Mouse (Mus musculus) intestine, postnatal 0 days (tissue): ENCODE results near the gene Letmd1. TPM values are rescaled to one million over a fixed set of nuclear protein-coding genes. Genes with fewer than 3 reads are reported as not detected.
"Not testable (repeated sequence)": the region's sequence is repeated elsewhere in the genome, so short reads cannot be mapped to it uniquely, and the experiment has no call there.

Experiments
- ATAC-seq: fragments of 200-750 bp; cut with Nextera tagmentation; 2 replicates; pipeline ENCODE4 v1.8.0; 2017; ENCODE audit warnings: mild to moderate bottlenecking, moderate TSS enrichment, moderate library complexity
- H3K27ac ChIP-seq: fragments of 300-500 bp; sonication (generic); 2 replicates; pipeline ENCODE4 v1.5.1; 2014; ENCODE audit warnings: mild to moderate bottlenecking, low read depth, low read length, moderate library complexity
- H3K27me3 ChIP-seq: fragments of 300-500 bp; sonication (generic); replicated peaks from 2 replicates; pipeline ENCODE4 v1.6.1; 2014; ENCODE audit warnings: low read length, mixed read lengths; ENCODE audit not compliant: control insufficient read depth, insufficient read depth
- H3K36me3 ChIP-seq: fragments of 300-500 bp; sonication (generic); 2 replicates; pipeline ENCODE4 v1.6.1; 2014; ENCODE audit warnings: mild to moderate bottlenecking, moderate library complexity; ENCODE audit not compliant: control insufficient read depth, insufficient read depth
- H3K4me1 ChIP-seq: fragments of 300-500 bp; sonication (generic); replicated peaks from 2 replicates; pipeline ENCODE4 v1.6.1; 2014; ENCODE audit warnings: antibody characterized with exemption, low read length, mixed read lengths; ENCODE audit not compliant: control insufficient read depth, insufficient read depth
- H3K4me2 ChIP-seq: fragments of 300-500 bp; sonication (generic); replicated peaks from 2 replicates; pipeline ENCODE4 v1.6.1; 2014; ENCODE audit warnings: low read depth, mild to moderate bottlenecking, moderate library complexity
- H3K4me3 ChIP-seq: fragments of 300-500 bp; sonication (generic); 2 replicates; pipeline ENCODE4 v1.5.1; 2014; ENCODE audit warnings: low read depth, low read length
- H3K9ac ChIP-seq: fragments of 300-500 bp; sonication (generic); 2 replicates; pipeline ENCODE4 v1.6.1; 2014; ENCODE audit warnings: mild to moderate bottlenecking, low read depth, low read length
- H3K9me3 ChIP-seq: fragments of 300-500 bp; sonication (generic); 2 replicates; pipeline ENCODE4 v1.6.1; 2016; ENCODE audit warnings: mixed run types; ENCODE audit not compliant: control insufficient read depth
- CTCF ChIP-seq: sonication (generic); IDR thresholded peaks from 2 replicates; pipeline ENCODE4 v1.5.1; 2016; ENCODE audit warnings: low read depth, mild to moderate bottlenecking, control low read depth, antibody characterized with exemption, moderate library complexity
- WGBS: fragments of 180-500 bp; shearing (Covaris S2); extraction: QIAGEN DNeasy Blood & Tissue Kit; methylation state at CpG from one replicate; pipeline ENCODE4 v1.1.7; 2014; 5-methylcytosine and 5-hydroxymethylcytosine counted together
- polyA plus RNA-seq: library from polyadenylated mRNA; unstranded; fragments of >200 nt; fragmentation: Nextera tagmentation; extraction: Ambion mirVana; gene quantifications from 2 replicates; pipeline ENCODE4 v1.2.1, GENCODE M21; 2015

The Letmd1 gene
- 10.6 and 11.5 TPM in 2 replicates for polyA plus RNA-seq

DNA sequence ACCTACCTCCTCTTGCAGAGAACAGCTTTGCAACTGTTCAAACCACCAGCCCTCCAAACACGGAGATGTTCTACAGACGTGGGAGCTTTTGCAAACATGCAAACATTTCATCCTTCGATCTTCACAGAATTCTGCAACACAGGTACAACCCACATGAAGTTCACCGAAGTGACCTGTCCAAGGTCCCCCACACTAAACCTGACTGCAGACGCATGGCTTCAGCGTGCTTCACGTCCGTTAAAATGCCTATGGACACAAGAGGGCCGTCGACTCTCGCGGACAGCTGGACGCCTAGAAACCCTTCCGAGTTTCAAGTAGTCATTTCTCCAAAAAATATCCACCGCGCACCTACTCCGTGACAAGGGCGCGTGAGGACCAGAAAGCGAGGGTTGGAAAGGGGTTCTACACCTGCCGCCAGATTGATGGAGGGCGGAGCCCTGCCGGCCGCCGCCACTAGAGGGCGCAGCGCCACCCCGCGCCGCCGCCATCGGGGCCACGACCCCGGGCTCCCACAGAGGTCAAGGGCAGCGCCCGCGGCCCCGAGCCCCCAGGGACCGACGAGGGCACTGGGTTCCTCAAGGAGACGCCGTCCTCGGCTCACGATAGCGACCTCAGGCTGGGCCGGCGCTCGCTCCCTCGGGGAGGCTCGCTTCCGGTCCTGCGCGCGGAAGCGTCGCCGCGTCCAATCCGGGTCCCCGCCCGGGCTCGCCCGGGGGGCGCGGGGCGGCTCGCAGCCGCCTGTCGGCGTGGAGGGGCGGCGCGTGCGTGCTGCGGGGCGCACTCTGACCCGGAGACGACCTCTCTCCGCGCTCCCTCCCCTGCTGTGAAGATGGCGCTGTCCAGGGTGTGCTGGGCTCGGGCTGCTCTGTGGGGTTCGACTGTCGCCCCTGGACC is at the start of gene Letmd1:
TSS of gene Letmd1 (plus strand) at position 729 of the 894 bp plus-strand sequence.
- peak; percentile 82 for ATAC-seq

GRCm38 (mm10) chr15:100419311-100419710 is 49.5 kb upstream of the Letmd1 start:
- no peaks in the 10 kb centered on the region for H3K36me3 ChIP-seq
- H3K4me1 ChIP-seq, result peaks cover 5% of the 10 kb centered on the region; the same call in 1 of the 2 replicates
- H3K27me3 ChIP-seq, result no peaks in the 10 kb centered on the region
- no peak overlapping the region for H3K9ac ChIP-seq
- no peak for ATAC-seq
- no peak overlapping the region for H3K4me3 ChIP-seq
- H3K9me3 ChIP-seq, result no peaks in the 10 kb centered on the region
- no peak for TF ChIP-seq CTCF
- no peak overlapping the region for H3K27ac ChIP-seq
- H3K4me2 ChIP-seq, result peak overlapping the region; percentile 83
- WGBS, result 60% methylated on average over 8 of the region's 8 CpGs

More for the DNA sequence above, at the start of gene Letmd1:
- H3K27me3 ChIP-seq, result no peaks in the 10 kb centered on the region
- WGBS, result 1% methylated on average over 73 of the region's 84 CpGs
- no peaks in the 10 kb centered on the region for H3K36me3 ChIP-seq
- no peaks in the 10 kb centered on the region for H3K9me3 ChIP-seq
- TF ChIP-seq CTCF, result peak; percentile 93
- H3K4me2 ChIP-seq, result peak within 1 kb of the TSS; percentile 89
- H3K9ac ChIP-seq, result peak within 1 kb of the TSS; percentile 81
- H3K4me1 ChIP-seq, result 0 out of 2 replicates have a peak, but pooled peaks cover 8% of the 10 kb centered on the region
- H3K27ac ChIP-seq, result peak within 1 kb of the TSS; percentile 88
- H3K4me3 ChIP-seq, result peak within 1 kb of the TSS; percentile 85

GRCm38 (mm10) chr15:100419901-100420745 is 48.7 kb upstream of the Letmd1 start:
- H3K9ac ChIP-seq, result 0 out of 2 replicates have a peak overlapping the region, but pooled peaks have one; percentile 23
- H3K9me3 ChIP-seq, result no peaks in the 10 kb centered on the region
- ATAC-seq, result no peak
- H3K27ac ChIP-seq, result peak overlapping the region; percentile 58
- no peaks in the 10 kb centered on the region for H3K27me3 ChIP-seq
- WGBS, result 47% methylated on average over 9 of the region's 9 CpGs
- H3K4me1 ChIP-seq, result 0 out of 2 replicates have a peak, but pooled peaks cover 5% of the 10 kb centered on the region
- no peaks in the 10 kb centered on the region for H3K36me3 ChIP-seq
- no peak overlapping the region for H3K4me3 ChIP-seq
- peak overlapping the region; percentile 83 for H3K4me2 ChIP-seq
- TF ChIP-seq CTCF, result no peak

DNA sequence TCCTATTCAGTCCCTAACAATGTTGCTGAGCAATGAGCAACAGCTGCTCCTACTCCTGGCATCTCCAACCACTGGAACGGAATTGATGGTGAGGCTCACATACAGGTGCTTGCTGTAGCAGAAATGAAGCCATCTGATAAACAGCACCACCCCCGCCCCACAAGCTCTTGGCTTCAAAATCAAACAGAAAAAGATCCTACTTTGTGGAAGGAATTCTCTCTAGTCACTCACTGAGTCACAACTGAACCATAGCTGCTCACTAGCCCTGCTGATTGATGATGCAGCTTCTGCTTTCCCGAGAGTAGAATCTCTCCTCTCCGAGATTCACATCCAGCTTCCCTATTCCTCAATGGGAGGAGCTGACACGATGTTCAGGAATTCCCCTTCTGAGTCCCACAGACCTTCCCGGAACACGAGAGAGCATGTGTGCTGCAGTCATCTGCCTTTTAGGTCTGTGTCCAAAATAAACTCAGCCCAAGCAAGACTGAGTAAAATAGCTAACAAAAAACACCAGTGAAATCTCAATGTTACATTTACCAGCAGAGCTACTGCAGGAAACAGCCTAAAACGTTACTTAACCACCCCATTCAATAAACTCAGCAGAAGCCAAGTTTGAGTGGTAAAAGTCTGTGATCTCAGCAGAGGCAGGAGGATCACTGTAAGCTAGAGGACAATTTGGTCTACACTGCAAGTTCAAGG is 47.6 kb upstream of the Letmd1 start:
- Histone ChIP-seq H3K27me3 (no peaks in the 10 kb centered on the region), H3K9ac (peak overlapping the region; percentile 17; the same call in 1 of the 2 replicates), H3K27ac (peak overlapping the region; percentile 91), H3K4me1 (no peaks in the 10 kb centered on the region), H3K36me3 (no peaks in the 10 kb centered on the region), H3K4me2 (peak overlapping the region; percentile 83), H3K4me3 (peak overlapping the region; percentile 85), H3K9me3 (no peaks in the 10 kb centered on the region)
- 13% methylated on average over 8 of the region's 8 CpGs for WGBS
- no peak for ATAC-seq
- TF ChIP-seq CTCF, result no peak

GRCm38 (mm10) chr15:100421758-100422197 is 47.0 kb upstream of the Letmd1 start, which contains the start of gene Gm5475:
Gm5475 (plus strand) TSS chr15:100422147.
- not testable (repeated sequence) for H3K27me3 ChIP-seq, ATAC-seq, H3K36me3 ChIP-seq, H3K4me1 ChIP-seq, H3K9me3 ChIP-seq
- 21% methylated on average over 3 of the region's 3 CpGs for WGBS
- peak within 1 kb of the TSS; percentile 91 for H3K27ac ChIP-seq
- H3K4me3 ChIP-seq, result peak within 1 kb of the TSS; percentile 85
- H3K4me2 ChIP-seq, result peak within 1 kb of the TSS; percentile 83
- H3K9ac ChIP-seq, result peak within 1 kb of the TSS; percentile 95
